Mouse (Mus musculus): ENCODE measurements around the gene Apobec1. TPM values are rescaled to one million over a fixed set of nuclear protein-coding genes. Genes with fewer than 3 reads are reported as not detected.

The Apobec1 gene
- polyA plus RNA-seq, 1 experiment from 2014 or later, result 1.7 TPM

DNA sequence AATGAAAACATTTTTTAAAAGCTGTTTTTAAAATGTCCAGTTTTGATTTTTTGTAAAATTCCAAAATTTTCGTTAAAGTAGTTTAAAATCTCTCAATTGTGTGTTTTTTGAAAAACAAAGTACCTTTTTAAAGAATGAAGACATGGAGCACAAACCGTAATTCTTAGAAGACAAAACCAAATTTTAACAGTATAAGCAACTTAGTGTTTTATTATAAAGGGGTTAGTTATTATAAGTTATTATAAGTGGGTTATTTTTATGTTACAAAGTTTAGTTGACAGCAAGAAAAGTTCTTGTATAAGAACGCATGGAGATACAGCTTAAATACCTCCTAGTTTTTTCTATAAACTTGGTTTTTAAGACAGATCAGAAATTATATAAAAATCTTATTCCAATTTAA, 629 bp downstream of the Apobec1 start:
- Histone ChIP-seq H3K27ac (no peak overlapping the region), H3K27me3 (no peaks in the 10 kb centered on the region), H3K4me3 (no peak overlapping the region), H3K4me2 (replicated peaks) (peak overlapping the region; percentile 53; the same call in 1 of the 2 replicates), H3K9me3 (no peaks in the 10 kb centered on the region), H3K9ac (no peak overlapping the region), H3K4me1 (no peaks in the 10 kb centered on the region), H3K36me3 (no peaks in the 10 kb centered on the region)
- 88% methylated on average over 3 of the region's 3 CpGs for WGBS
- no peak for ATAC-seq (ENCODE audit: insufficient number of reproducible peaks, insufficient read depth, low FRiP score, low TSS enrichment)

DNA sequence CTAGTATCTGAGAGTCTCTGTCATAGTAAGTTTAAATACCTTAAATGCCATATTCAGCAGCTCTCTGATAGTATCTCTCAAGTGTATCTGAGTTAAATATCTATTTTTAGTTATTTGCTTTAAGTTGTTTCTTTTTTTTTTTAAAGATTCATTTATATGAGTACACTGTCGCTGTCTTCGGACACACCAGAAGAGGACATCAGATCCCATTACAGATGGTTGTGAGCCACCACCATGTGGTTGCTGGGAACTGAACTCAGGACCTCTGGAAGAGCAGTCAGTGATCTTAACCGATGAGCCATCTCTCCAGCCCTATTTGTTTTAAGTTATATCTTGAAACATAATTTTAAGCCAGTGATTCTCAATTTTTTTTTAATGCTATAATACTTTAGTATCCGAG, 1.2 kb downstream of the Apobec1 start:
- ATAC-seq (ENCODE audit: insufficient number of reproducible peaks, insufficient read depth, low FRiP score, low TSS enrichment), result no peak
- Histone ChIP-seq H3K27ac (no peak overlapping the region), H3K9ac (no peak overlapping the region), H3K4me3 (no peak overlapping the region), H3K4me1 (no peaks in the 10 kb centered on the region), H3K27me3 (no peaks in the 10 kb centered on the region), H3K9me3 (no peaks in the 10 kb centered on the region), H3K36me3 (no peaks in the 10 kb centered on the region), H3K4me2 (replicated peaks) (no peak overlapping the region)
- 87% methylated on average over 4 of the region's 4 CpGs for WGBS

DNA sequence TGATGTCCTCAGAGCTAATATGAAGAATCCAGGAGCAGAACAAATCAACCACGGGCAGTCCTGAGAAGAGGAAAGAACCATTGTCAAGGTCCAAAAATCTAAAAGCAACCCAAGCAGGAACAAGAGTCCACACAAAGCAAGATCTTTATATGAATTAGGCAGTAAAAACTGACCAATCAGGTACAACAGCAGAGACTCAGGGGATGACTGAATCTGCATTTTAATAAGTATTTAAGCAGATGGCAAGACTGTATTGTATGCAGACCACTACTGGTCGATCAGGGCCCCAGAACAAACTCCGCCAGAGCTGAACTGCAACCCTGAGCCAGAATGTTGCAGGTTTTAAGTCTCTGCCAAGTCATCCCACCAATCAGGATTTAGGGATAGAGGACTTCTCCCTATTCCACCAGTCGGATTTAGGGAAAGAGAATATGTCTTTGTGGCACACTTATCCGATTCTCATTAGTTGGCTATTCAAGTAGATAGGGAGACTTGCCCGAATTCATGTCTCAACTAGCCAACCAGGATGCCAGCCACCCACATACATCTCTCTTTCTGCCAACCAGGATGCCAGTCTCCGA, 2.1 kb downstream of the Apobec1 start:
- Histone ChIP-seq H3K4me2 (replicated peaks) (no peak overlapping the region), H3K27me3 (no peaks in the 10 kb centered on the region), H3K27ac (no peak overlapping the region), H3K36me3 (no peaks in the 10 kb centered on the region), H3K9me3 (no peaks in the 10 kb centered on the region), H3K4me3 (no peak overlapping the region), H3K9ac (no peak overlapping the region), H3K4me1 (no peaks in the 10 kb centered on the region)
- ATAC-seq (ENCODE audit: insufficient number of reproducible peaks, insufficient read depth, low FRiP score, low TSS enrichment), result no peak
- 81% methylated on average over 7 of the region's 7 CpGs for WGBS

DNA sequence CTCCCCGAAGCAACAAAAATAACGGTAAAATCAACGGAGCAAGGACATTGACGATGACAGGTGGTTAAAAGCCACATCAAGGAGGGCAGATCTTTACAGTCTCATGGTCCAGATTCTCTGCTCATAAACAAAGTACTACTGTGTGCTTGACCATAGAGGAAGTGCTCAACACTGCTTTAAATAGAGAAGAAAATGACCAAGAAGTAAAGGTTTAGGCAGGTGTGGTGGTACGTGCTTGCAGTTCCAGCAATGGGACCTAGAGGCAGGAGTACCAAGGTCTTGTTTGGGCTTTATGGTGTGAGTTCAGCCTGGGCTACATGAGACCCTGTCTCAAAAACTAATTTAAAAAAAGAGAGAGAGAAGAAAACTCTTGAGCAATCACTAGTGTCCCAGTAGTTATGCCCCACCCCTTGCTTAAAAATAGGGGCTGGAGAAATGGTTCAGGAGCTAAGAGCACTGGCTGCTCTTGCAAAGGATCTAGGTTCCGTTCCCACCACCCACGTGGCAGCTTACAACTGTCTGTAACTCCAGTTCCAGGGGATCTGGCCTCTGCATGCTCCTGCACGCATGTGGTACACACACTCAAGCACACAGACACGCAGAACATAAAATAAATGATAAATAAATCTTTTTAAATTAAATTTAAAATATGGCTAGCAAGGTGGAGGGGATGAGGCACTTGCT, 3.0 kb downstream of the Apobec1 start:
- Histone ChIP-seq H3K36me3 (no peaks in the 10 kb centered on the region), H3K9me3 (no peaks in the 10 kb centered on the region), H3K4me1 (no peaks in the 10 kb centered on the region), H3K4me3 (no peak overlapping the region), H3K9ac (no peak overlapping the region), H3K4me2 (replicated peaks) (no peak overlapping the region), H3K27ac (no peak overlapping the region), H3K27me3 (no peaks in the 10 kb centered on the region)
- ATAC-seq (ENCODE audit: insufficient number of reproducible peaks, insufficient read depth, low FRiP score, low TSS enrichment), result no peak
- WGBS, result 92% methylated on average over 9 of the region's 9 CpGs

DNA sequence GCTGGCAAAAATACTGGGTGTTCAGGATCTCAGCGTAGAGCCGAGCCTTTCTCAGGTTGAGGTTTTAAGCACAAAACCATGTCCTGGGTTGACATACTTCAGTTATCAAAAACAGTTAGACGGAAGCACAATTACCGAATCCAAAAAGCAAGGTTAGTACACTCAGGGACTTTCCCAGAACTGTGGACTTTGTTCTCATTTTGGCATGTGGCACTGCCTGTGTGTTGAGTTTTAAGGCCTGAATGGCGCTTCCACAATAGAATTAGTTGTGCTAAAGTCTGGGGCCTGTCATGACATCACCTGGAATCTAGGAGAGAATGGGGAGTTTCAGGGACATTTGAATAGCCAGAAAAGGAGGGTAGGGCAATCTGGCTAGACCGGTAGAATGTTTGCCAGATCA, 3.8 kb downstream of the Apobec1 start:
- H3K4me3 ChIP-seq, result no peak overlapping the region
- H3K4me1 ChIP-seq, result no peaks in the 10 kb centered on the region
- ATAC-seq (ENCODE audit: insufficient number of reproducible peaks, insufficient read depth, low FRiP score, low TSS enrichment), result no peak
- no peak overlapping the region for H3K27ac ChIP-seq
- no peaks in the 10 kb centered on the region for H3K36me3 ChIP-seq
- H3K9me3 ChIP-seq, result no peaks in the 10 kb centered on the region
- 87% methylated on average over 6 of the region's 6 CpGs for WGBS
- no peak overlapping the region for H3K4me2 ChIP-seq (replicated peaks)
- no peaks in the 10 kb centered on the region for H3K27me3 ChIP-seq
- H3K9ac ChIP-seq, result no peak overlapping the region

DNA sequence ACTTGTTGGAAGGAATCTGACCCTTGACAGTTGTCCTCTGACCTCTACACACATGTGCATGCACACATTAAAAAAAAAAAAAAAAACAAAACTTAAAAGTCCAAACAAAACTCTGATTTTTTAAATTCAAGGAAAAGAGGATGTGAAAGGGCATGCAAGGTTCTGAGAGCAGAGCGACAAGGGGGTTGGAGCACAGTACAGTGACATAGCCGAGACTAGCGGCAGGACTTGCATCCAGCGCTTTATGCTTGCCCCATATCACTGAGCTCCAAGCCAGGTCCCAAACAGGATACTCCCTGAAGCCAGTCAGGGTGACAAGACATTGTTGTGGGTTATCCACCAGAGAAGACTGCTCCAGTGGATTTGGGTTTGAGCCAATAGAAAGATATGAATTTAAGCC, 4.2 kb downstream of the Apobec1 start:
- Histone ChIP-seq H3K4me1 (no peaks in the 10 kb centered on the region), H3K9ac (no peak overlapping the region), H3K36me3 (no peaks in the 10 kb centered on the region), H3K9me3 (no peaks in the 10 kb centered on the region), H3K4me2 (replicated peaks) (no peak overlapping the region), H3K27me3 (no peaks in the 10 kb centered on the region), H3K27ac (no peak overlapping the region), H3K4me3 (no peak overlapping the region)
- 95% methylated on average over 4 of the region's 4 CpGs for WGBS
- ATAC-seq (ENCODE audit: insufficient number of reproducible peaks, insufficient read depth, low FRiP score, low TSS enrichment), result no peak

DNA sequence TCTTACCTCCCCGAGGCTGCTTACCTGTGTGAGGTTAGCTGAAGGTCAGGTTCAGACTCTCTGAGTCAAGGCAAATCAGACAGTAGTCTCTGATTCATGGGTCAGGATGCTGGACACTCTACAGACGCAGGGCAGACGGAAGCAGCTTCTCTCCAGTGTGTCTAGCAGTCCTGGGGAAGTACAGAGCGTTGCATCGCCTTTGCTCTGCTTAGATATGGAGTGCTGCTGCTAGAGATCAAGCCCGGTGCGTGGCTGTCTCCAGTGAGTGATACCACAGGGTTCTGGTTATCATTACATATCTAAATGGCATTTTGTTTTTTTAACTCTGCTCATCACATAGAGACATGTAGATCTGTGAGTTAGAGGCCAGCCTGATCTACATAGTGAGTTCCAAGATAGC, 5.6 kb downstream of the Apobec1 start:
- ATAC-seq (ENCODE audit: insufficient number of reproducible peaks, insufficient read depth, low FRiP score, low TSS enrichment), result no peak
- Histone ChIP-seq H3K4me1 (no peaks in the 10 kb centered on the region), H3K27me3 (no peaks in the 10 kb centered on the region), H3K4me3 (no peak overlapping the region), H3K4me2 (replicated peaks) (no peak overlapping the region), H3K36me3 (no peaks in the 10 kb centered on the region), H3K9ac (no peak overlapping the region), H3K27ac (no peak overlapping the region), H3K9me3 (no peaks in the 10 kb centered on the region)
- WGBS, result 78% methylated on average over 7 of the region's 7 CpGs

DNA sequence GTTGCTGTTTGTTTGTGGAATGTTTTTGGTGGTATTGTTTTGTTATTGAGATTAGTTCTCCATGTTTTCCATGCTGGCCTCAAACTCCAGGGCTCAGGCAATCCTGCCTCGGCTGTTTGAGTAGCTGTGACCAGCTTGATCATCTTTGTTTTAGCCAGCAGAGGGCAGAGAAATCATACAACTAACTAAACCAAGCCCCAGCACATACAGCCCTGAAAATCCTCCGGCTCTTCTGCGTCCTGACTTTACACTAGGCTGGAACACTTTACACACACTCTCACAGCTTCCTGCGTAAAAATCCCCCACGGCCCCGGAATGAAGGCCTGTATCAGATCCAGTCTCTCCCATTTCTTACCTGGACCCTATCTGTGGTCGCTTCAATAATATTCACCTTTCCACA, 6.6 kb downstream of the Apobec1 start:
- H3K36me3 ChIP-seq, result no peaks in the 10 kb centered on the region
- no peaks in the 10 kb centered on the region for H3K4me1 ChIP-seq
- no peak overlapping the region for H3K27ac ChIP-seq
- no peaks in the 10 kb centered on the region for H3K9me3 ChIP-seq
- no peak overlapping the region for H3K4me2 ChIP-seq (replicated peaks)
- no peak overlapping the region for H3K9ac ChIP-seq
- ATAC-seq (ENCODE audit: insufficient number of reproducible peaks, insufficient read depth, low FRiP score, low TSS enrichment), result no peak
- H3K4me3 ChIP-seq, result no peak overlapping the region
- WGBS, result 30% methylated on average over 7 of the region's 7 CpGs
- no peaks in the 10 kb centered on the region for H3K27me3 ChIP-seq

DNA sequence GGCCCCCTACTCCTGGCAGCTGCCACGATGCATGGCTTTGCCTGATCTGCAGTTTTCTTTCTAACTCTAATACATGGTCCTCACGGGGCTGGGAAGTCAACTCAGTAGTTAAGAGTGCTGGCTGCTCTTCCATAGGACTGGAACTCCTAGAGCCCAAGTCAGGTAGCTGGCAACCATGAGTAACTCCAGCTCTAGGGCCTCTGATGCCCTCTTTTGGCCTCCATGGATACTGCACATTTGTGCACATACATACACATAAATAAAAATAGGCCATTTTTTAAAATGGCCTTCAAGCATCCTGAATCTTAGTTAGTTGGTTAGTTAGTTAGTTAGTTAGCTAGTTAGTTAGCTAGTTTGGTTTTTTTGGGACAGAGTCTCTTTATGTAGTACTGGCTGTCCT, 9.3 kb downstream of the Apobec1 start:
- H3K9ac ChIP-seq, result no peak overlapping the region
- no peaks in the 10 kb centered on the region for H3K27me3 ChIP-seq
- no peak overlapping the region for H3K4me2 ChIP-seq (replicated peaks)
- H3K27ac ChIP-seq, result no peak overlapping the region
- no peak for ATAC-seq (ENCODE audit: insufficient number of reproducible peaks, insufficient read depth, low FRiP score, low TSS enrichment)
- no peaks in the 10 kb centered on the region for H3K9me3 ChIP-seq
- H3K4me1 ChIP-seq, result no peaks in the 10 kb centered on the region
- no peak overlapping the region for H3K4me3 ChIP-seq
- H3K36me3 ChIP-seq, result no peaks in the 10 kb centered on the region
- WGBS, result 85% methylated on average over 2 of the region's 2 CpGs

DNA sequence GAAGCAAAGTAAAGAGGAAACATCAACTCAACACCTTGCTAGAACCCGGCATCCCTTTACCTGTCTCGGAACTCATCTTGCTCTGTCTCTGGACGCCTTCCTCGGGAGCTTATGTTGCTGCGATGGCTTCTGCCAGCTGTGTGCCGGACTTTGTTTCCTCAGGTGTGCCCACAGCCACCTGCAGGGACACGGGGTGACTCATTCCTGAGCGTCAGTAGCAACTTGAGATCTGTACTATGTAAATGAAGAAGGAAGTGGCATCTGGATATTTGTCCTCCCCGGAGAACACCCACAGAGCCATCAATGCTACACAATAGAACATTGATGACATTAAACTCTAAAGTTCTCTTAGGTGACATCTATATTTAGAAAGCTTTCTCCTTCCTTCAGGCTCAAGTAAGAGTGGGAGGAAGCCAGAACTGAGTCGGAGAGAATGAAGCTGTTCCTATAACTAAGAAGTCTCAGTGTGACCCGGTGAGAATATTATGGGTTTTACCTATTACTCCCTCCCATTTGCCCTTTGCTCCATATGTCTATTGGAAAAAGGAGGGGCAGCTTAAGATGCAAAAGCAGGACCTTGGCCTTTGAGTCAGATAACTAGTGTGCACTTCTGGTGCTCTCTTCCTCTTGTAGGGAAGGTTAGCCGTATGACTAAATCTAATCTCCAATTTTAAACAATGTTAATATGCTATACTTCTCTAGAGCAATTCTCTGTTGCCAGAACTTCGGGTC, 11.1 kb downstream of the Apobec1 start:
- no peak overlapping the region for H3K4me3 ChIP-seq
- H3K9ac ChIP-seq, result no peak overlapping the region
- 83% methylated on average over 13 of the region's 13 CpGs for whole genome bisulfite sequencing

DNA sequence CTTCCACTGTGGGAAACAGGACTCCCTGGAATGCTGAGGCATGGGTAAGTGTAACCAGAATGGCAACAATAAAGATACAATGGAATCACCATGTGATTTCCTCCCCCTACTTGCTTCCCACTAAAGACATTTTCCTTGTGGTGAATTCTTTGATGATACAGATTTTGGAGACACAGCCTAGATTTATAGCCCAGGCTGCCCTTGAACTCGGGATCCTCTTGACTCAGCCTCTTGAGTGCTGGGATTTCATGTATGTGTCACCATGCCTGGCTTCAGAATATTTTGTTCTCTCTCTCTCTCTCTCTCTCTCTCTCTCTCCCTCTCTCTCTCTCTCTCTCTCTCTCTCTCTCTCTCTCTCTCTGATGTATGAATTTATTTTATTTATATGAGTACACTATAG, 23.2 kb downstream of the Apobec1 start:
- H3K4me2 ChIP-seq (replicated peaks), result no peak overlapping the region
- no peaks in the 10 kb centered on the region for H3K9me3 ChIP-seq
- no peaks in the 10 kb centered on the region for H3K36me3 ChIP-seq
- no peak overlapping the region for H3K9ac ChIP-seq
- no peak for ATAC-seq (ENCODE audit: insufficient number of reproducible peaks, insufficient read depth, low FRiP score, low TSS enrichment)
- H3K4me3 ChIP-seq, result no peak overlapping the region
- no peak overlapping the region for H3K27ac ChIP-seq
- no peaks in the 10 kb centered on the region for H3K27me3 ChIP-seq
- WGBS, result 74% methylated on average over 1 of the region's 1 CpGs
- H3K4me1 ChIP-seq, result no peaks in the 10 kb centered on the region

More for the DNA sequence above, 11.1 kb downstream of the Apobec1 start:
- H3K9me3 ChIP-seq, result no peaks in the 10 kb centered on the region
- H3K4me2 ChIP-seq (replicated peaks), result no peak overlapping the region
- no peak for ATAC-seq (ENCODE audit: insufficient number of reproducible peaks, insufficient read depth, low FRiP score, low TSS enrichment)
- no peaks in the 10 kb centered on the region for H3K27me3 ChIP-seq
- no peak overlapping the region for H3K27ac ChIP-seq
- no peaks in the 10 kb centered on the region for H3K4me1 ChIP-seq
- H3K36me3 ChIP-seq, result no peaks in the 10 kb centered on the region

DNA sequence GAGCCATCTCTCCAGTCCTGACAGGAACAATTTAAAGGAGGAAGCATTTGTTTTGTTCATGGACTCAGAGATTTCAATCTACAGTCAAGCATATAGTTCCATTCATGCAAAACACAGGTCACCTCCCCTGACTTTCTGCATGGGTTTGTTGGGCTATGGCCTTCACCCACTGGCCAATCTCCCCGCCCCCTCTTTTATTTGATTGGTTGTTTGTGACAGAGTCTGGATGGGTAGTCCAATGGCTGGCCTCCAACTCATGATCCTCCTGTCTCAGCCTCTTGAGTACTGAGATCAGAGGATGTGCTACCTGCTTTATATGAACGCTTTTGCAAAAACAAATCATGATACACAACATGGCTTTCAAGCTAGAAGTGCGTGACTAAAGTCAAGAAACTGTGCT, 25.2 kb downstream of the Apobec1 start:
- Histone ChIP-seq H3K4me1 (no peaks in the 10 kb centered on the region), H3K27me3 (no peaks in the 10 kb centered on the region), H3K4me2 (replicated peaks) (no peak overlapping the region), H3K36me3 (no peaks in the 10 kb centered on the region), H3K9ac (no peak overlapping the region), H3K27ac (no peak overlapping the region), H3K4me3 (no peak overlapping the region), H3K9me3 (no peaks in the 10 kb centered on the region)
- WGBS, result 88% methylated on average over 3 of the region's 3 CpGs
- no peak for ATAC-seq (ENCODE audit: insufficient number of reproducible peaks, insufficient read depth, low FRiP score, low TSS enrichment)
